Mouse (Mus musculus): Measurements from ENCODE around the gene Ccnyl1. TPM values are rescaled to one million over a fixed set of nuclear protein-coding genes. Genes with fewer than 3 reads are reported as not detected.

Ccnyl1 gene
- total RNA-seq, 2 experiments from 2014 or later, result 23.4 to 25.0 TPM

DNA sequence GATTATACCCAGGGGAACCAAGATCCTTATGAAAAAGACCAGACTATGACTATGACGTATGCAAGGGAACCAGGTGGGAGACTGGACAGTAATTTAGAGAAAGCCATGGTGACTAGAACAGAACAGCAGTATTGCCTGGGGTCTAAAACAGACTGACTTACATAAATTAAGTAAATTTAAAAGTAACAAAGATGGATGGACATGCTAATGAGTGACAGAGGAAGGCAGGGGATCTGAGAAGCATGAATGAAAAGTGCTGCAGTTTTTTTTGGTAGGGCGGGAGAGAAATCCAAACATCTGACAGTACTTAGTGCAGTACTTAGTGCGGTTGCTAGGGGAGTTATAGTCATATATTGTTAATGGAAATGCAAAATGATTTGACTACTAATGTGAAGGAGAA, 4.9 kb downstream of the Ccnyl1 start:
- DNase-seq (ENCODE audit: low spot score in 2 of 2), result no peak

DNA sequence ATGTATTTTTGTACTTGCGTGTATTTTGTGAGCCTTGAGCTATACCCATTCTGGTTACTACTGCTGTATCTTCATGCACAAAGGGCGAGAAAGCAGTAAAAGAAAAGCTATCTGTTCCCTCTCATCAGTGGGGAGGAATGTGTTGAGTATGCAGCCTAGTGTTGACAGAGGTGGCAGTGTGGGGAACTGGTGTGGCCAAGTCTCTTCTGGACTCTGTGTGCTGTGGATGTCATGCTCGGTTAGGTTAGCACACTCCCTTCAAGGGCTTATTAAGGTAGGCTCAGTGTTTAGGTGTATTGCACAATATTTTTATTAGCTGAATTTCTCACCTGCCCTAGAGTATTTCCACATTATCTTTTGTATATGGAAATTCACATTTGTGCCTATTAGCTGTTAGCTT, 11.5 kb downstream of the Ccnyl1 start:
- no peak for DNase-seq (ENCODE audit: low spot score in 2 of 2)

GRCm38 (mm10) chr1:64705230-64705629, 15.0 kb downstream of the Ccnyl1 start:
- peak; percentile 55 to 70 for DNase-seq (ENCODE audit: low spot score in 2 of 2)

- DNase-seq (ENCODE audit: low spot score in 2 of 2), result no peak
Observed at GRCm38 (mm10) chr1:64706610-64707009, 16.4 kb downstream of the Ccnyl1 start.

- DNase-seq (ENCODE audit: low spot score in 2 of 2), result no peak
Observed at GRCm38 (mm10) chr1:64709891-64710290, 19.6 kb downstream of the Ccnyl1 start.

- no peak for DNase-seq (ENCODE audit: low spot score in 2 of 2)
Observed at GRCm38 (mm10) chr1:64712006-64712760, 21.9 kb downstream of the Ccnyl1 start.

GRCm38 (mm10) chr1:64715458-64715857, 25.2 kb downstream of the Ccnyl1 start:
- no peak for DNase-seq (ENCODE audit: low spot score in 2 of 2)

GRCm38 (mm10) chr1:64716589-64717304, 26.5 kb downstream of the Ccnyl1 start:
- DNase-seq (ENCODE audit: low spot score in 2 of 2), result no peak

DNA sequence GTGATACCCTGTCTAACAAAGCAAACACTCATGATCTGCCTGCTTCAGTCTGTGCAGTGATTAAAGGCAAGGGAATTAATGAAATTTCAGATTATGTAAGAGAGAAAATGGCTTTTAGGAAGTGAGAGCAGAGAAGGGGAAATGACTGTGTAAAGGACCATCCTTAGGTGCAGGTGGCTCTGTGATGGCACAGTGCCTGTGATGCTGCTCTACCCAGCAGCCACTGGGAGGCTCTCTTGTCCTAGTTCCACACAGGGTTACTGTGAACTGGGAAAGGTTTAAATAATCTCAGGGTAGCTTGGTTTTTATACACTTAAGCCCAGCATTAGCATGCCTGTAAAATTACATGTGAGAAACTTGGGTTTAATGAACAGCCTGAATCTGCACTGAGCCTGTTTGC, 27.2 kb downstream of the Ccnyl1 start:
- peak; percentile 69 to 77 for DNase-seq (ENCODE audit: low spot score in 2 of 2)

- no peak for DNase-seq (ENCODE audit: low spot score in 2 of 2)
Observed at GRCm38 (mm10) chr1:64721034-64721587, 30.9 kb downstream of the Ccnyl1 start.

GRCm38 (mm10) chr1:64730046-64730445, 39.8 kb downstream of the Ccnyl1 start:
- DNase-seq (ENCODE audit: low spot score in 2 of 2), result no peak

- DNase-seq (ENCODE audit: low spot score in 2 of 2), result no peak
Observed at GRCm38 (mm10) chr1:64731341-64732020, 41.2 kb downstream of the Ccnyl1 start.

DNA sequence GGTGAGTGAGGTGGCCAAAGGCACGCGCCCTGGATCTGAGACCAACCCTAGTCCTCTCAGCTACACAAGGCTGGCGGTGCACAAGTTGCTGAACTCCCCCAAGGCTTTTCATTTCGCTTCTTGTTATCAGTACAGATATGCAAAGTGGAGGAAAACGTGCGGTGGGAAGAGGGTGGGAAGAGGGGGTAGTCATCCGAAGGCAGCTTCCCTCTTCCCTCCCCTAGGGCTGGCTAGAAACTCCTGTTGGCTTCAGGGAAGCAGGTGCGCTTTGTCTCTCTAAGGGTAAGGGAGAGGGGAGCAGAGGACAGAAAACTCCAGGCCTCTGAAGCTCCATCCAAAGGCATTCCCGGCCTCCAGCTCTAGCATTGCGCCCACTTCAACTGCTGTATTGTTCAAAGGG, 41.9 kb downstream of the Ccnyl1 start:
- no peak for DNase-seq (ENCODE audit: low spot score in 2 of 2)

DNA sequence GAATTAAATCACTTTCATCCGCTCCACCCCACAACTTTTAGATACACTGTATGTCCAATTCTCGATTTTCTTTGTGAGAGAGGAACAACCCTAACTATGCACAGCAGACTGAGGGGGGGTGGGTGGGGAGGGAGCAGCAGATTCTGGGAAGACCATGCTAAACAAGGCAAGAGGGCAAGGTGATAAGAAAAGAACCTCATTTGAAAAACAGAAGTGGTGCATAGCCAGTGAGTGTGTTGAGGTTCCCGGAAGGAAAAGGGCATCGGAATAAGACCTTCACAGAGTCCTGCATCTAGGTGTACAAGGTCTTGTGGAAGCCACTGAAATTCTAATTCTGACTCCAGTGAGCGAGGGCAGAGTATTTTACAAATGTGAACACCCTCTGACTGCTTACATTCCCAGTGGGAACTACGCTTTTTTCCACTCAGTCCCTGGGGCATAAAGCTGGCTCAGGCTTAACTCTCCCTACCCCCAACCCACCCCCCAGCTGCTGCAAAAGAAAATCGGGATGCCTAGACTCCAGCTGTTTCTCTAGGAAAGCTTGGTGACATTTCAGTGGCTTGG, 42.5 kb downstream of the Ccnyl1 start:
- no peak for DNase-seq (ENCODE audit: low spot score in 2 of 2)

DNA sequence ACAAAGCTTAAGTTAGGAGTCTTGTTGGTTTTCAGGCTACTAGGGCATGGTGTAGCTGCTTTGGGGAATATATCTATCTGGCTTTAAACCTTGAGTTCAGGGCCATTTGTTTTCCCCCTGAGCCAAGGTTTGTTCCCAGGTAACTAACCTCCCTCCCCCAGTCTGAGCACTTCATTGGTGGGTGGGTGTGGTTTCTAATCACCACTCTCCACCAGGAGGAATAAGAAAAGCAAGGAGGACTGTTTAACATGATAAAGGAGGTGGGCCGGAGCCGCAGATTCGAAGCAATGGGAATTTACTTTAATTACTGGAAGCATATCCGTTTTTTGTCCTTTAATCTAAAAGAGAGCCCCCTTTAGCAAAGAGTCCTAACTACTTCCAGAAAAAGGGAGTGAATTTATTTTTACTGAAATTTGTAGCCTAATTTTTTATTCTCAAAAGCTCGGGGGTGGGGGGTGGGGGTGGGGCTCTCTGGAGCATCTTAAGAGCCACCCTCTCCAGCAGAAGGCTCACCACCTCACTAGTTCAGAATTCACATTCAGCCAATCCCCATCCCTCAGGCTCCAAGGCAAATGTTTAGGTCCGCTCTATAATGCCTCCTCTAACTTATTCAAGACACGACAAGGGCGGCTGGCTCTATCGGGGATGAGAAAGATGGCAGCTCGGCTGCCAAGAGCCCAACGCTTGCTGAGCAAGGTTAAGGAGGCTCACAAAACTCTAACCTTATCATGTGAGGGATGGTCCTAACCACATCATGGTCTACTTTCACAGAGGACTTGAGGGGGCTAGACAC, 43.4 kb downstream of the Ccnyl1 start:
- DNase-seq (ENCODE audit: low spot score in 2 of 2), result no peak

DNA sequence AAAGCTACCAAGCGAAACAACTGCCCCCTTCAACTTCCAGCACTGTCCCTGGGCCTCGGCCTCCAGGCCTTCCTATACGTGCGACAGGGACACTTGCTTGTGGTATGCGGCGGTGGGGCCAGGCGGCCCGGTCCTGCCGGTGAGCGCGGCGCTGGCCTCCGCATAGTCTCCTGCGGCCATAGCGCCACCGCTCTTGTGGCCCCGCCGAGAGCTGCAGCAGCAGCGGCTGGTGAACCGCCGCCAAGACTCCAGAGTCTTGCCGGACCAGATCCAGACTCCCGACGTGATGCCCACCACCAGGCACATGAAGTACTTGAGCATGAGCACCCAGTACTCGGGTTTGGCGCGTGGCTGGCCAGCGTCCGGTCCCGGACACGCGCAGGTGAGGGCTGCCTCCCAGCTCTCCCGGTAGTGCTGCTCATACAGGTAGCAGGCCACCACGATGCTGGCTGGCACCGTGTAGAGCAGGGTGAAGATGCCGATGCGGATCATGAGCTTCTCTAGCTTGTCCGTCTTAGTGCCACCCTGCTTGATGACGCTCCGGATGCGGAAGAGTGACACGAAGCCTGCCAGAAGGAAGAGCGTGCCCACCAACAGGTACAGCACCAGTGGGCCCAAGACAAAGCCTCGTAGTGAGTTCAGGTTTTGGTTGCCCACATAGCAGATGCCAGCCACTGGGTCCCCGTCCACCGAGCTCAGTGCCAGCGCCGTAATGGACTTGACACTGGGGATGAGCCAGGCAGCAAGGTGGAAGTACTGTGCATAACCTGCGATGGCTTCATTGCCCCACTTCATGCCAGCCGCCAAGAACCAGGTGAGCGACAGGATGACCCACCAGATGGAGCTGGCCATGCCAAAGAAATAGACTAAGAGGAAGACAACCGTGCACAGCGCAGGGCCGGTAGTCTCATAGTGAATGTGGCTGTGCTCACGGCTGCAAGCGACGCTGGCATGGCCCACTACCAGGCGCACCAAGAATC, 44.8 kb downstream of the Ccnyl1 start:
- peak in 1 of 2 experiments; percentile 36 for DNase-seq (ENCODE audit: low spot score in 2 of 2)

DNA sequence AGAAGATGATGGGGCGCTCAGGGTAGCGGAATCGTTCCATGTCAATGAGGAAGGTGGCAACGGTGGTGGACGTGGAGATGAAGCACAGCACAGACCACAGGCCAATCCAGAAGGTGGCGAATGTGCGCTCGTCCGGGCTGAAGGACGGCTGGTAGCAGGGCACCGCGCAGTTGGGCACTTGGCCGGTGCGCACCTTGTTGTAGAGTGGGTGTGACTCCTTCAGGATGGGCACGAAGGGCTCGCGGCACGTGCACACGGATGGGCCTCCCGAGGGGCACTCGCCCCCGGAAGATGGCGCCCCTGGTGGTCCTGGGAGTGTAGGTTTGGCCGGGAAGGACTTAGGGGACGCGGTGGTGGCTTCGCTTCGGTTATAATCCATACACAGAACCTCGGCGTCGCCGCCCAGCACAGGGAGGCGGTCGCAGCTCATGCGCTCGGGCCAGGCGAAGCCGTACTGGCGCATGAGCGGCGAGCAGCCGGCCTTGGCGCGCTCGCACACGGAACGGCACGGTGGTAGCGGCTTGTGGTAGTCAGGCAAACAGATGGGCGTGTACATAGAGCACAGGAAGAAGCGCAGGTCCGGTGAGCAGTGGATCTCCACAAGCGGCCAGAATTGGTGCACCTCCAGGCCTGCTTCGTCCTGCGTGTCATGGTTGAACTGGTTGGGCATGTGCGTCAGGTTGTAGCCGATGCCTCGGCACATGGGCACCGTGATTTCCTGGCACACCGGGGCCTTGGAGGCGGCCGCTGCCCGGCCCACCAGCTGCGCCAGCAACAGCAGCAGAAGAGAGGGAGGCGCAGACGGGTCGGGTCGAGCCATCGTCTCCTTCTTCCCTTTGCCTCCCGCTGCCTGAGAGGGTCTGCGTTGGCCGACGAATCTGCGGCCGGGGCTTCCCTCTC, 45.8 kb downstream of the Ccnyl1 start:
- DNase-seq (ENCODE audit: low spot score in 2 of 2), result peak; percentile 46 to 56
